Mouse (Mus musculus): ENCODE measurements at regions not wholly inside any gene's neighbourhood (a gene's known extent, or its start where the extent isn't known, plus 50 kb on each side); places are given as distances from the start of the nearest gene placed in this dataset.

- intact Hi-C loops (cut with DNase I; ENCODE audit: low total_unique reads): no loop called here
- no peak for DNase-seq
Measured at GRCm38 (mm10) chr1:151111683-151112082, 70.7 kb upstream of the Gm47985 start.

GRCm38 (mm10) chr1:151112390-151112789, 69.9 kb upstream of the Gm47985 start:
- intact Hi-C loops (cut with DNase I; ENCODE audit: low total_unique reads): no loop called here
- no peak for DNase-seq

- intact Hi-C loops (cut with DNase I; ENCODE audit: low total_unique reads): no loop called here
Measured at GRCm38 (mm10) chr1:151113199-151113598, 69.1 kb upstream of the Gm47985 start.

GRCm38 (mm10) chr1:151118530-151118929, 63.8 kb upstream of the Gm47985 start:
- intact Hi-C loops (cut with DNase I; ENCODE audit: low total_unique reads): no loop called here
- DNase-seq: no peak

More at GRCm38 (mm10) chr1:151113199-151113598, 69.1 kb upstream of the Gm47985 start:
- no peak for DNase-seq

GRCm38 (mm10) chr1:151118982-151119381, 63.4 kb upstream of the Gm47985 start:
- no peak for DNase-seq
- intact Hi-C loops (cut with DNase I; ENCODE audit: low total_unique reads): no loop called here

- intact Hi-C loops (cut with DNase I; ENCODE audit: low total_unique reads): no loop called here
- no peak for DNase-seq
Measured at GRCm38 (mm10) chr1:151119566-151119965, 62.8 kb upstream of the Gm47985 start.

- intact Hi-C loops (cut with DNase I; ENCODE audit: low total_unique reads): no loop called here
- no peak for DNase-seq
Measured at GRCm38 (mm10) chr1:151121686-151122085, 60.7 kb upstream of the Gm47985 start.

GRCm38 (mm10) chr1:151123964-151124363, 58.4 kb upstream of the Gm47985 start:
- no peak for DNase-seq
- intact Hi-C loops (cut with DNase I; ENCODE audit: low total_unique reads): no loop called here

GRCm38 (mm10) chr1:151125028-151125659, 57.2 kb upstream of the Gm47985 start:
- no peak for DNase-seq
- intact Hi-C loops (cut with DNase I; ENCODE audit: low total_unique reads): no loop called here

GRCm38 (mm10) chr1:151125764-151126485, 56.4 kb upstream of the Gm47985 start:
- no peak for DNase-seq
- intact Hi-C loops (cut with DNase I; ENCODE audit: low total_unique reads): no loop called here

- intact Hi-C loops (cut with DNase I; ENCODE audit: low total_unique reads): no loop called here
- no peak for DNase-seq
Measured at GRCm38 (mm10) chr1:151126756-151127155, 55.6 kb upstream of the Gm47985 start.

GRCm38 (mm10) chr1:151128005-151128404, 54.3 kb upstream of the Gm47985 start:
- intact Hi-C loops (cut with DNase I; ENCODE audit: low total_unique reads): no loop called here
- no peak for DNase-seq

GRCm38 (mm10) chr1:151128955-151129354, 53.4 kb upstream of the Gm47985 start:
- DNase-seq: no peak
- intact Hi-C loops (cut with DNase I; ENCODE audit: low total_unique reads): no loop called here

GRCm38 (mm10) chr1:151130036-151130435, 52.3 kb upstream of the Gm47985 start:
- no peak for DNase-seq
- intact Hi-C loops (cut with DNase I; ENCODE audit: low total_unique reads): no loop called here

- intact Hi-C loops (cut with DNase I; ENCODE audit: low total_unique reads): no loop called here
- DNase-seq: no peak
Measured at GRCm38 (mm10) chr1:151130845-151131626, 51.3 kb upstream of the Gm47985 start.

- intact Hi-C loops (cut with DNase I; ENCODE audit: low total_unique reads): no loop called here
Measured at GRCm38 (mm10) chr1:151131627-151132284, 50.6 kb upstream of the Gm47985 start.

More at GRCm38 (mm10) chr1:151131627-151132284, 50.6 kb upstream of the Gm47985 start:
- DNase-seq: no peak
